Mouse (Mus musculus) left cerebral cortex, adult 2 months (tissue): ENCODE results near the gene Reep1. TPM values are rescaled to one million over a fixed set of nuclear protein-coding genes. Genes with fewer than 3 reads are reported as not detected.

ENCODE experiments used
- DNase-seq, 2 experiments: peaks; one replicate each; pipeline ENCODE4 v3.0.0; 2021 to 2022; ENCODE audit warnings: low spot score in 2 of 2, mixed read lengths in 1 of 2; ENCODE audit errors: extremely low spot score in 1 of 2
- H3K27ac ChIP-seq: fragments of 200-600 bp; 2 replicates; pipeline ENCODE4 v1.8.1; 2022
- H3K4me3 ChIP-seq: fragments of 200-600 bp; 2 replicates; pipeline ENCODE4 v1.8.1; 2022
- CTCF ChIP-seq: fragments of 200-600 bp; IDR thresholded peaks from 2 replicates; pipeline ENCODE4 v1.8.1; 2022; ENCODE audit warnings: antibody characterized with exemption, mild to moderate bottlenecking, moderate library complexity
- intact Hi-C: fragments of 180-260 bp; cut with DNase I; formaldehyde crosslinking; loops from one replicate; pipeline ENCODE4 v1.15.1; 2025
- total RNA-seq, 2 experiments: library from RNA; stranded (reverse); gene quantifications; 2 replicates each; pipeline ENCODE4 v1.2.3; 2021

The Reep1 gene
- total RNA-seq, 2 experiments from 2014 or later: 81.4 to 81.5 TPM

- no peak for TF ChIP-seq CTCF
Measured at GRCm38 (mm10) chr6:71741998-71742636, 34.8 kb downstream of the Reep1 start.

GRCm38 (mm10) chr6:71744934-71745333 is 37.6 kb downstream of the Reep1 start:
- intact Hi-C loops: loop anchor here (5.0 kb wide), 1 partner anchor 57 kb away; no protein-coding TSS in a partner anchor
- Histone ChIP-seq H3K27ac (peak overlapping the region; percentile 67), H3K4me3 (no peak overlapping the region)
- TF ChIP-seq CTCF: no peak
- no peak for DNase-seq

More at GRCm38 (mm10) chr6:71741998-71742636, 34.8 kb downstream of the Reep1 start:
- Histone ChIP-seq H3K4me3 (no peak overlapping the region), H3K27ac (no peak overlapping the region; the same call in 1 of the 2 replicates)
- intact Hi-C loops: no loop called here
- no peak for DNase-seq

GRCm38 (mm10) chr6:71745482-71746234 is 38.3 kb downstream of the Reep1 start:
- intact Hi-C loops: loop anchor here (1.0 to 5.0 kb wide), 2 partner anchors 27 to 57 kb away; no protein-coding TSS in a partner anchor
- no peak overlapping the region for H3K4me3 ChIP-seq
- H3K27ac ChIP-seq: peak overlapping the region; percentile 67
- TF ChIP-seq CTCF: no peak
- no peak for DNase-seq

GRCm38 (mm10) chr6:71746246-71746645 is 38.9 kb downstream of the Reep1 start:
- peak overlapping the region; percentile 75 for H3K27ac ChIP-seq
- no peak overlapping the region for H3K4me3 ChIP-seq
- intact Hi-C loops: loop anchor here (1.0 to 5.0 kb wide), 2 partner anchors 26 to 56 kb away; no protein-coding TSS in a partner anchor
- no peak for TF ChIP-seq CTCF
- DNase-seq: no peak

GRCm38 (mm10) chr6:71746846-71747245 is 39.5 kb downstream of the Reep1 start:
- no peak for DNase-seq
- Histone ChIP-seq H3K4me3 (no peak overlapping the region), H3K27ac (peak overlapping the region; percentile 75)
- TF ChIP-seq CTCF: no peak
- intact Hi-C loops: loop anchor here (1.0 to 5.0 kb wide), 2 partner anchors 25 to 55 kb away; no protein-coding TSS in a partner anchor

GRCm38 (mm10) chr6:71751602-71752001 is 44.2 kb downstream of the Reep1 start:
- intact Hi-C loops: loop anchor here (5.0 kb wide), 1 partner anchor 119 kb away; the partner anchor contains the start of gene Kdm3a
- no peak for TF ChIP-seq CTCF

GRCm38 (mm10) chr6:71752791-71753464 is 45.6 kb downstream of the Reep1 start:
- Histone ChIP-seq H3K4me3 (no peak overlapping the region), H3K27ac (peak overlapping the region; percentile 21; the same call in 1 of the 2 replicates)
- no peak for TF ChIP-seq CTCF
- DNase-seq: peak; percentile 75 to 77
- intact Hi-C loops: loop anchor here (5.0 kb wide), 1 partner anchor 121 kb away; the partner anchor contains the start of gene Kdm3a

More at GRCm38 (mm10) chr6:71751602-71752001, 44.2 kb downstream of the Reep1 start:
- Histone ChIP-seq H3K27ac (no peak overlapping the region), H3K4me3 (no peak overlapping the region)
- no peak for DNase-seq

- intact Hi-C loops: loop anchor here (5.0 kb wide), 1 partner anchor 50 kb away; the partner anchor contains the start of gene Reep1
- no peak overlapping the region for H3K4me3 ChIP-seq
- no peak for TF ChIP-seq CTCF
- DNase-seq: peak; percentile 29 to 42
- peak overlapping the region; percentile 60 for H3K27ac ChIP-seq
Measured at GRCm38 (mm10) chr6:71757039-71757894, 49.9 kb downstream of the Reep1 start.

- intact Hi-C loops: loop anchor here (5.0 kb wide), 1 partner anchor 51 kb away; the partner anchor contains the start of gene Reep1
- H3K27ac ChIP-seq: no peak overlapping the region
- H3K4me3 ChIP-seq: no peak overlapping the region
- no peak for TF ChIP-seq CTCF
- DNase-seq: no peak
Measured at GRCm38 (mm10) chr6:71758780-71759179, 51.4 kb downstream of the Reep1 start.

- TF ChIP-seq CTCF: no peak
- Histone ChIP-seq H3K27ac (no peak overlapping the region), H3K4me3 (no peak overlapping the region)
- no peak for DNase-seq
- intact Hi-C loops: no loop called here
Measured at GRCm38 (mm10) chr6:71760073-71760472, 52.7 kb downstream of the Reep1 start.

- Histone ChIP-seq H3K4me3 (no peak overlapping the region), H3K27ac (no peak overlapping the region)
- no peak for TF ChIP-seq CTCF
- intact Hi-C loops: no loop called here
- no peak for DNase-seq
Measured at GRCm38 (mm10) chr6:71767761-71768160, 60.4 kb downstream of the Reep1 start.
